Mouse (Mus musculus): Measurements from ENCODE around the gene Rptor. TPM values are rescaled to one million over a fixed set of nuclear protein-coding genes. Genes with fewer than 3 reads are reported as not detected.

Gene Rptor
- polyA plus RNA-seq, 1 experiment from 2014 or later, result 12.7 TPM

- no peak overlapping the region for H3K9ac ChIP-seq (replicated peaks; ENCODE audit: low read depth, low read length)
- H3K4me3 ChIP-seq (ENCODE audit: low read depth, low read length), result no peak overlapping the region
- H3K9me3 ChIP-seq (ENCODE audit: control insufficient read depth, low read depth, low read length), result no peaks in the 10 kb centered on the region
- H3K4me2 ChIP-seq (replicated peaks; ENCODE audit: low read depth, low read length), result no peak overlapping the region
- ATAC-seq (ENCODE audit: insufficient number of reproducible peaks, insufficient read depth, low FRiP score, low read depth), result 0 out of 2 replicates have a peak, but pooled peaks have one; percentile 3
- no peak overlapping the region; the same call in 1 of the 2 replicates for H3K27ac ChIP-seq (ENCODE audit: low read length)
- no peaks in the 10 kb centered on the region for H3K27me3 ChIP-seq (ENCODE audit: control insufficient read depth, insufficient read depth, low read length)
- H3K4me1 ChIP-seq (ENCODE audit: control insufficient read depth, insufficient read depth, low read length), result peaks cover 28% of the 10 kb centered on the region
- WGBS, result 76% methylated on average over 15 of the region's 15 CpGs
- H3K36me3 ChIP-seq (ENCODE audit: control insufficient read depth, insufficient read depth, low read length), result peaks cover 26% of the 10 kb centered on the region
Observed at GRCm38 (mm10) chr11:119916102-119916790, 313.5 kb downstream of the Rptor start.

- no peak for ATAC-seq (ENCODE audit: insufficient number of reproducible peaks, insufficient read depth, low FRiP score, low read depth)
- WGBS, result 91% methylated on average over 21 of the region's 21 CpGs
- Histone ChIP-seq H3K9me3 (ENCODE audit: control insufficient read depth, low read depth, low read length) (no peaks in the 10 kb centered on the region), H3K4me2 (replicated peaks; ENCODE audit: low read depth, low read length) (no peak overlapping the region), H3K27ac (ENCODE audit: low read length) (no peak overlapping the region; the same call in 1 of the 2 replicates), H3K4me3 (ENCODE audit: low read depth, low read length) (no peak overlapping the region), H3K27me3 (ENCODE audit: control insufficient read depth, insufficient read depth, low read length) (no peaks in the 10 kb centered on the region), H3K4me1 (ENCODE audit: control insufficient read depth, insufficient read depth, low read length) (peaks cover 28% of the 10 kb centered on the region), H3K36me3 (ENCODE audit: control insufficient read depth, insufficient read depth, low read length) (peaks cover 26% of the 10 kb centered on the region), H3K9ac (replicated peaks; ENCODE audit: low read depth, low read length) (no peak overlapping the region)
Observed at GRCm38 (mm10) chr11:119916834-119917469, 314.2 kb downstream of the Rptor start.

DNA sequence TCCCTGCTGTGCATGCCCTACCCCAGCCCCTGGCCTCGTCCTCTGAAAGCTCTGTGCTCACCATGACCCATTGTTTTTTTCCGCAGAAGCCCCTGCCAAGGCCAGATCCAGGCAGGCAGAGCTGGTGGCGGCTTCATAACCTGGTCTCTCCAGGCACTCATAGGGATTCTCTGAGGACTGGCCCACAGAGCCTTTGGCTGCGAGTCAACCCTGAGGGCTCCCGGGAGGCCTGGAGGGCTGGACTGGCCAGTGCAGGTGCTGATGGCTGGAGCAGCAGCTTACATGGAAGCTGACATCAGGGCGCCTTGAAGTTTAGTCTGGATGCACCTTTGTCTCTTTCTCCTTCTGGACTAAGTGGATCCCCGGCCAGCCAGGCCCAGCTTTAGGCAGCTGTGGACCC is 315.8 kb downstream of the Rptor start:
- ATAC-seq (ENCODE audit: insufficient number of reproducible peaks, insufficient read depth, low FRiP score, low read depth), result no peak
- Histone ChIP-seq H3K4me1 (ENCODE audit: control insufficient read depth, insufficient read depth, low read length) (peaks cover 22% of the 10 kb centered on the region), H3K4me2 (replicated peaks; ENCODE audit: low read depth, low read length) (no peak overlapping the region), H3K4me3 (ENCODE audit: low read depth, low read length) (no peak overlapping the region), H3K9ac (replicated peaks; ENCODE audit: low read depth, low read length) (no peak overlapping the region), H3K27me3 (ENCODE audit: control insufficient read depth, insufficient read depth, low read length) (no peaks in the 10 kb centered on the region), H3K9me3 (ENCODE audit: control insufficient read depth, low read depth, low read length) (no peaks in the 10 kb centered on the region), H3K36me3 (ENCODE audit: control insufficient read depth, insufficient read depth, low read length) (peaks cover 26% of the 10 kb centered on the region), H3K27ac (ENCODE audit: low read length) (no peak overlapping the region)
- WGBS, result 89% methylated on average over 7 of the region's 7 CpGs

DNA sequence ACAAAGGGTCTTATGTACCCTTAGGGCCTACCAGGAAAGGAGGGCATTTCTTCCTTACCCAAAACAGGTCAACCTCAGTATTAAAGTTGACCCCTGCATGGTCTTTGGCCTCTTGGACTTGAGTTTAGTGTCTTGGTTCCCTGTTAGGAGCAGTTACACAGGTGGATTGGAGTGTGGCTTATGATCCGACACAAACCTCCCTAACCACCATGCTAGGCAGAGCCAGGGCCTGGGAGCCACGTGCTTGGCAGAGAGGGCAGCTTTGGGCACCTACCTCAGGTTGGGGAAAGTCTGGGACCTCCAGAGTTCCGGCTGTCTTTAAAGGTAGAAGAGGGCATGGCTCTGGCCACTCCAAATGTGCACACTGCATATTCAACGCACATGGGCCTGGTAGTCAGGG is 316.7 kb downstream of the Rptor start:
- ATAC-seq (ENCODE audit: insufficient number of reproducible peaks, insufficient read depth, low FRiP score, low read depth), result no peak
- H3K27ac ChIP-seq (ENCODE audit: low read length), result no peak overlapping the region
- no peak overlapping the region for H3K9ac ChIP-seq (replicated peaks; ENCODE audit: low read depth, low read length)
- H3K9me3 ChIP-seq (ENCODE audit: control insufficient read depth, low read depth, low read length), result no peaks in the 10 kb centered on the region
- H3K27me3 ChIP-seq (ENCODE audit: control insufficient read depth, insufficient read depth, low read length), result no peaks in the 10 kb centered on the region
- no peak overlapping the region for H3K4me3 ChIP-seq (ENCODE audit: low read depth, low read length)
- H3K36me3 ChIP-seq (ENCODE audit: control insufficient read depth, insufficient read depth, low read length), result peaks cover 26% of the 10 kb centered on the region
- WGBS, result 93% methylated on average over 4 of the region's 4 CpGs
- no peak overlapping the region for H3K4me2 ChIP-seq (replicated peaks; ENCODE audit: low read depth, low read length)
- peaks cover 20% of the 10 kb centered on the region for H3K4me1 ChIP-seq (ENCODE audit: control insufficient read depth, insufficient read depth, low read length)

GRCm38 (mm10) chr11:119919897-119920296 is 317.2 kb downstream of the Rptor start:
- no peak overlapping the region for H3K9ac ChIP-seq (replicated peaks; ENCODE audit: low read depth, low read length)
- H3K9me3 ChIP-seq (ENCODE audit: control insufficient read depth, low read depth, low read length), result no peaks in the 10 kb centered on the region
- no peak overlapping the region for H3K27ac ChIP-seq (ENCODE audit: low read length)
- ATAC-seq (ENCODE audit: insufficient number of reproducible peaks, insufficient read depth, low FRiP score, low read depth), result no peak
- no peaks in the 10 kb centered on the region for H3K27me3 ChIP-seq (ENCODE audit: control insufficient read depth, insufficient read depth, low read length)
- WGBS, result 67% methylated on average over 8 of the region's 8 CpGs
- H3K36me3 ChIP-seq (ENCODE audit: control insufficient read depth, insufficient read depth, low read length), result peaks cover 26% of the 10 kb centered on the region
- H3K4me3 ChIP-seq (ENCODE audit: low read depth, low read length), result no peak overlapping the region
- H3K4me2 ChIP-seq (replicated peaks; ENCODE audit: low read depth, low read length), result no peak overlapping the region
- peaks cover 15% of the 10 kb centered on the region for H3K4me1 ChIP-seq (ENCODE audit: control insufficient read depth, insufficient read depth, low read length)

GRCm38 (mm10) chr11:119920668-119921067 is 318.0 kb downstream of the Rptor start:
- ATAC-seq (ENCODE audit: insufficient number of reproducible peaks, insufficient read depth, low FRiP score, low read depth), result no peak
- Histone ChIP-seq H3K4me2 (replicated peaks; ENCODE audit: low read depth, low read length) (no peak overlapping the region), H3K4me3 (ENCODE audit: low read depth, low read length) (no peak overlapping the region), H3K27me3 (ENCODE audit: control insufficient read depth, insufficient read depth, low read length) (no peaks in the 10 kb centered on the region), H3K9ac (replicated peaks; ENCODE audit: low read depth, low read length) (no peak overlapping the region), H3K27ac (ENCODE audit: low read length) (no peak overlapping the region), H3K4me1 (ENCODE audit: control insufficient read depth, insufficient read depth, low read length) (peaks cover 7% of the 10 kb centered on the region), H3K9me3 (ENCODE audit: control insufficient read depth, low read depth, low read length) (no peaks in the 10 kb centered on the region), H3K36me3 (ENCODE audit: control insufficient read depth, insufficient read depth, low read length) (peaks cover 26% of the 10 kb centered on the region)
- WGBS, result 94% methylated on average over 5 of the region's 5 CpGs

DNA sequence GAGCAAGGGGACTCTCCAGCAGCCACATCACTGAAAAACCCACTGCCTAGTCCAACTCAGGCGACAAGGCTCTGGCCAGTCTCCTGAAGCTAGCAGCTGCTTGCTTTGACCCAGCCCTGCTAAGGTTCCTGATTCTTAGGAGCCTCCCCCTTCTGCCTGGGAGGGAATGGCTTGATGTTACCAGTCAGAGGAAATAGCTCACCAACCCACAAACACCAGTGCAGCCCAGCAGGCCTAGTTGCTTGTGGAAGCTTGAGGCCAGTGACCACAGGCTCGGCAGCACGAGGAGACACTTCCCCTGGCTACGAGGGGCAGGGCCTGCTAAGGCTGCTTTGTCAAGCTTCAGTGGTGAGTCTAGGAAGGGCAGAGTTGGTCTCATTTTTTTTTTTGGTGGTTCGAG is 322.5 kb downstream of the Rptor start:
- no peaks in the 10 kb centered on the region; the same call in 1 of the 2 replicates for H3K36me3 ChIP-seq (ENCODE audit: control insufficient read depth, insufficient read depth, low read length)
- no peak overlapping the region for H3K9ac ChIP-seq (replicated peaks; ENCODE audit: low read depth, low read length)
- H3K9me3 ChIP-seq (ENCODE audit: control insufficient read depth, low read depth, low read length), result no peaks in the 10 kb centered on the region
- WGBS, result 76% methylated on average over 5 of the region's 5 CpGs
- no peak overlapping the region for H3K4me3 ChIP-seq (ENCODE audit: low read depth, low read length)
- H3K4me1 ChIP-seq (ENCODE audit: control insufficient read depth, insufficient read depth, low read length), result peaks cover 4% of the 10 kb centered on the region; the same call in 1 of the 2 replicates
- no peaks in the 10 kb centered on the region for H3K27me3 ChIP-seq (ENCODE audit: control insufficient read depth, insufficient read depth, low read length)
- ATAC-seq (ENCODE audit: insufficient number of reproducible peaks, insufficient read depth, low FRiP score, low read depth), result no peak
- no peak overlapping the region for H3K4me2 ChIP-seq (replicated peaks; ENCODE audit: low read depth, low read length)
- H3K27ac ChIP-seq (ENCODE audit: low read length), result no peak overlapping the region

DNA sequence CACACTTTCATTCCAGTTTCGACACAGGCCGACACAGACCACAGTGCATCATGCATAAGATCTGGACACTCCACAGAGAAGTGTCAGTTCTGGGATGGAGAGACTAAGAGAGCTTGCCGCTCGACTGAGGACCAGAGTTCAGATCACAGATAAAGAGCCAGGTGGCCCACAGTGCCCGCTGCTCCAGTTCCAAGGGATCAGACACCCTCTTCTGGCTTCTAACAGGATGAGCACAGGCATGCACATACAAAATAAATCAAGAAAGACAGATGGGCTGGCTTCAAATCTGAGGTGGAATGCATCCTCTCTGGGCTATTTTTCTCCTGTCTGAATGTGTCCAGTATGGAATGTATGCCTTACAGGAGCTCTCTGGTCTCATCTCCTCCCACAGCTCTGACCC is 324.1 kb downstream of the Rptor start:
- Histone ChIP-seq H3K9me3 (ENCODE audit: control insufficient read depth, low read depth, low read length) (no peaks in the 10 kb centered on the region), H3K4me2 (replicated peaks; ENCODE audit: low read depth, low read length) (no peak overlapping the region), H3K36me3 (ENCODE audit: control insufficient read depth, insufficient read depth, low read length) (no peaks in the 10 kb centered on the region), H3K4me1 (ENCODE audit: control insufficient read depth, insufficient read depth, low read length) (peaks cover 4% of the 10 kb centered on the region; the same call in 1 of the 2 replicates), H3K27ac (ENCODE audit: low read length) (no peak overlapping the region), H3K4me3 (ENCODE audit: low read depth, low read length) (no peak overlapping the region), H3K9ac (replicated peaks; ENCODE audit: low read depth, low read length) (no peak overlapping the region), H3K27me3 (ENCODE audit: control insufficient read depth, insufficient read depth, low read length) (no peaks in the 10 kb centered on the region)
- WGBS, result 56% methylated on average over 5 of the region's 5 CpGs
- no peak for ATAC-seq (ENCODE audit: insufficient number of reproducible peaks, insufficient read depth, low FRiP score, low read depth)
